Mouse (Mus musculus) MN1 (cell line): ENCODE results near the gene Pigg.

ENCODE experiments used
- DNase-seq: peaks from one replicate; pipeline ENCODE4 v3.0.0-alpha.2; 2016; ENCODE audit warnings: low spot score

Gene Pigg

DNA sequence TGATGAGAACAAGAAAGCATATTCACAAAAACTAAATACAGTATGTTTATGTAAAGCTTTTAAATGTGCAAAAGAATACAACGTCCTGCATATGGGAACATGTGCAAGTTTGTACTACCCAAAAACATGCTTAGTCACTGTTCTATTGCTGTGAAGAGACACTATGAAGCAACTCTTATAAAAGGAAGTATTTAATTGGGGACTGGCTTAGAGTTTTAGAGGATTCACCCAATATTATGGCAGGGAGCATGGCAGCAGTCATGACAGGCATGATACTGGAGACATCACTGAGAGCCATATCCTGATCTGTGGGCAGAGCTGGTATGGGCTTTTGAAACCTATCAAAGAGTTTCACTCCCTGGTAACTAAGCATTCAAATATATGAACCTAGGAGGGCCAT lies 45.5 kb downstream of the Pigg start:
- no peak for DNase-seq

DNA sequence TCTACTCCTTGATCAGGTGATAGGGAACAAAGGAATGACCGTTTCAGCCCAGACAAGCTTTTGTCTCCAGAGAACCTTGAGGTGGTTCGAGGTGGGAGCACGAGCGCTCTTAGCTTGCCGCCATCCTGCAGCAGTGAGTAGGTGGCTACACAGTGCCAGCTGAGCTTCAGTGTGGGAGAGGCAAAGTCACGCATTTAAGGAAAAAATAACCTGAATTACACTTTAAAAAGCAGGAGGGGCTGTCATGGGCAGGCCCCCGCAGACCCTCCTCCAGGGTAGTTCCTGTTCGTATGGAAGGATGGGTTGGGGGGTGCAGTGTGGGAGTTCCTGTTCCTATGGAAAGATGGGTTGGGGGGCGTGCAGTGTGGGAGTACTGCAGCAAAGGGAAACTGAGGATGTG lies 47.1 kb downstream of the Pigg start:
- no peak for DNase-seq

DNA sequence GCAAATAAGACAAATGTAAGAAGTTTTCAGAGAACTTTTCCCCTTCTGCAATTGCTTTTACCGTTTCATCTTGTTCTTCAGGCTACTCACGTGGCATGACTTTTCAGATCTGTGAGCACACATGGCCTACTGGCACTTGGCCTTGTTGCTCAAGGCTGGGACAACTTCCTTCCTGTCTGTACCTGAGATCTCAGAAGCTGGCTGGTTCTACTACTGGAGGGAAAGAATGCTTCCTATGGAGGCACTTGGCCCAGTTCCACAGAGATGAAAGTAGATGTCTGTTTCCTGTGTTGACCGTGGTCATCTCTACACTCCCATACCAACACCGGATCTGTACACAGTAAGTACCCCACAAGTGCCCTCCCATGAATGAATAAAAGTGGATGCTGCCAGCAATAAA lies 47.8 kb downstream of the Pigg start:
- DNase-seq: no peak

DNA sequence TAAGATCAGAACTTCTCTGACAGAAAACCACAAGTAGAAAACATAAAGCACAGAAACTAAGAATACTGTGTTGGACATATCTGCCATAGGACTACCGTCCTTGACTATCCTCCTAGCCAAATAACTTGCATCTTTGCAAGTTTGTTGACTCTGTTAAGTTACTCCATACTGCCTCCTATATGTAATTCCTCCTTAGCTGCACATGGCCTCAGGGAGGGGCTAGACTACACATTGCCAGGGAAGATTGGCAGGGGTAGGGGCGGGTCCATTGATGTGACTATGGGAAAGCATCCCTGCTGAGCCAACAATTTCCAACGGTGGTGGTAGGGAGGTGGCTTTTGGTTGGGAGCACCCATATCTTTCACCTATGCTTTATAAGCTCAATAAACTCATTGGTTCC lies 49.9 kb downstream of the Pigg start:
- no peak for DNase-seq

GRCm38 (mm10) chr5:108366328-108366983 lies 54.0 kb downstream of the Pigg start:
- DNase-seq: no peak

GRCm38 (mm10) chr5:108366984-108367841 lies 54.8 kb downstream of the Pigg start:
- peak; percentile 73 for DNase-seq

DNA sequence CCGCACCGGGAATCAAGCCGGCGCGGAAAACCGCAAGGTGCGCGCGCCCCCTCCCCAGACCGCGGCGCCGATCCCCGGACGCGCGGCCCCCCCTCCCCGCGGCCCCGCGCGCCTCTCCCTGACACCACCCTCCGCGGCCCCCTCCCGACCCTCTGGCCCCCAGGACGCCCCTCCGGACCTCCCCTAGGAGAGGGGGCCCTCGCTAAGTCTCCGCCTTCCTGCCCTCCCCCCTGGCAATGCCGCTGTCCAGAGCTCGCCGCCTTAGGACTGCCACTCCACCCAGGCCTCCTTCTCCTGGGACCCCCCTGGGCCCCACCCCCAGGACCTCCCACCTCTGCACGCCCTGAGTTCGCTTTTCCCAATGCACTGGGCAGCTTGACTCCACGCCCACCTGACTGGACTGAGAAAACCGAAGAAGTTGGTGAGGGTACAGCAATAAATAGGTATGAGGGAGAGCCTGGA lies 55.5 kb downstream of the Pigg start, which contains the start of gene Gm42517:
Gm42517 (minus strand) TSS at position 52 of the 462 bp plus-strand sequence.
- peak; percentile 39 for DNase-seq

DNA sequence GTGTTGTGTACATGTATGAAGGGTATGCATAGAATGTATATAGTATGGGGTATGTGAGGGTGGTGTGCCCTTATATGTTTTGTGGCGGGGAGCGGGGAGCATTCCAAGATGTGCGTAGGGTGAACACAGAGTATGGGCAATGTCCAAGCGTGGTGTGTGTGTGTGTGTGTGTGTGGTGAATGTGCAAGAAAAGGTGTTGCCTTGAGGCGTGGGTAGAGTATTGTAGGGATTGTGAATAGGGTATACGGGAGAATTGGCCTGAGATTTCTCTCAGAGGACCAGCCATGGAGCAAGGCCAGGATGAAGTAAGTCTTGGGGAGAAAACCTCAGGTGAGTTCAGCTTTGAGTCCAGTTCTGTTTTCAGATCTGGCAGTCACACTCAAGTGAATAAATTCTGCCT lies 56.0 kb downstream of the Pigg start:
- peak; percentile 11 for DNase-seq

- peak; percentile 64 for DNase-seq
Measured at GRCm38 (mm10) chr5:108368851-108369621, 56.6 kb downstream of the Pigg start.

- DNase-seq: no peak
Measured at GRCm38 (mm10) chr5:108369964-108370363, 57.6 kb downstream of the Pigg start.

DNA sequence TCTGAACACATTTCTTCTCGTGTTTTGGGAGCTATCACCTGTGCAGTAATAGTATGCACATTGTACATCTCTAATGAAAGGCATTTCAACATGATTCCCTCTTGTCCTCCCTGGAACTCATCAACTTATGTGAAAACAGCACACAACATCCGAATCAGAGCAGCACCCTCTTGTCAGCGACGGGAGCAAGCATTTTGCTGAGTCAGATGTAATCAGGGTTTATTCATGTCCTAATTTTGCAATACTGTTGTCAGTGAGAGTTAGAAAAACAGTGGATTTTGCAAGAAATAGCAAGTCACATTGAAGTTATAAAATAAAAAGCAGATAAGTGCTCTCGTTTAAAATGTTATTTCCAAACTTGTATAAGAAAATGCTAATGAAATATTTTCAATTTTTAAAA lies 61.7 kb downstream of the Pigg start:
- DNase-seq: no peak

DNA sequence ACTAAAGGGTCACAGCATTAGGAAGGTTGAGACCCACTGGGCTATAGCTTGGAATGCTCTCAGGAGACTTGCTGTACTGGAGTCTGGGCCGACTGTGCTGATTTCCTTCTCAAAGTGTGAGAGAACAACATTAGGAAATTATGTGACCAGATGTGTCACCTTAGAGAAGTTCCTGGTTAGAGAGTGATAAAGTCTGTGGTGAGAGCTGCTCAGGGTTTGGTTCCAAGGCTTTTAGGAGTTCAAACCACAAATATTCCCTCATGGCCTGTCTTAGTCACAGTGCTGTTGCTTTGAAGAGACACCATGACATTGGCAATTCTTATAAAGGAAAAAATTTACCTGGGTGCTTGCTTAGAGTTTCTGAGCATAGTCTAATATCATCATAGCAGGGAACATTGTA lies 63.6 kb downstream of the Pigg start:
- no peak for DNase-seq

GRCm38 (mm10) chr5:108378346-108378745 lies 65.9 kb downstream of the Pigg start:
- no peak for DNase-seq

GRCm38 (mm10) chr5:108385632-108386031 lies 73.2 kb downstream of the Pigg start:
- DNase-seq: no peak

GRCm38 (mm10) chr5:108386449-108386848 lies 74.0 kb downstream of the Pigg start:
- no peak for DNase-seq

DNA sequence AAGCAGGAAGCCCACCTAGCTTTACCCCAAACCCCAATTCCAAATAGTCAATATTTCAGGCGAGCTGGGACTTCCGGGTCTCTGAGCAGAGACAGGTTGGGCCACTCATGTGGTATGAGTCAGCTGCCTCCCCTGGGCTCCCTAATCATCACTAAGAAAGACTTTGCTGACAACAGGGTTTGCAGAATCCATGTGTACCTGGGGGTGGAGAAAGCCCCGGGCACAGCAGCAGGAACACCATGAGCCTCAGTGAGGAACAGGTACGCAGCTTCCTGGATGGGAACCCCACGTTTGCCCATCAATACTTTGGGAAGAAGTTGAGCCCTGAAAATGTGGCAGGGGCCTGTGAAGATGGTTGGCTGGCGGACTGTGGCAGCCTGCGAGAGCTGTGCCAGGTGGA lies 75.8 kb downstream of the Pigg start, which contains the start of gene Pde6b:
Pde6b (plus strand) TSS at position 191 of the 400 bp plus-strand sequence.
- DNase-seq: no peak

- DNase-seq: no peak
Measured at GRCm38 (mm10) chr5:108389744-108390143, 77.3 kb downstream of the Pigg start.
